Mouse (Mus musculus) C2C12 (cell line): Measurements from ENCODE around the gene Ttyh2.

Experiments used
- CEBPB ChIP-seq: IDR thresholded peaks from one replicate; pipeline ENCODE4 v1.6.1; 2011; ENCODE audit warnings: low read depth, mild to moderate bottlenecking, control low read depth, moderate library complexity
- CTCF ChIP-seq: IDR thresholded peaks from one replicate; pipeline ENCODE4 v1.5.1; 2011; ENCODE audit not compliant: control insufficient read depth, insufficient read depth, insufficient read length
- FOSL1 ChIP-seq: IDR thresholded peaks from one replicate; pipeline ENCODE4 v1.8.0; 2011; ENCODE audit warnings: mild to moderate bottlenecking, low read length; ENCODE audit not compliant: poor library complexity, insufficient read depth, severe bottlenecking
- MAX ChIP-seq: IDR thresholded peaks from one replicate; pipeline ENCODE4 v1.6.1; 2011; ENCODE audit warnings: mild to moderate bottlenecking, control low read depth
- MYOG ChIP-seq: IDR thresholded peaks from one replicate; pipeline ENCODE4 v1.6.1; 2011; ENCODE audit not compliant: control insufficient read depth, insufficient read length; ENCODE audit errors: extremely low read depth

DNA sequence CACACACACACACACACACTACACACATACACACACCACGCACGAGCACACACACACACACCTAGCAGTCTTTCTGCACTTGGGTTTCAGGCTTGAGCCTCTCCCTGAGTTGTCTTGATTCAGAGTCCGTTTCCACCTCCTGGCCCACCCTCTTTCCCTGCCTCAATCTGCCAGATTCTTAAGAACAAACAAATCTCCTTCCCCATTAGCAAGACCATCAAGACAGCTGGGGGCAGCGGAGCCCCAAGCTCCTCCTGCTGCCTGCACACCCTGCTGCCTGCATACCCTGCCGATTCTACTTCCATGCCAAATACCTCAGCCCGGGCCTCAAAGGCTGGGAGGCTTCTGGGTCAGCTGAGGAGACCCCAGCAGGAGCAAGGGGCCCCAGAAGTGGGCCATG is 34.6 kb upstream of the Ttyh2 start:
- TF ChIP-seq CTCF (no peak), MYOG (no peak), MAX (no peak), CEBPB (no peak), FOSL1 (no peak)
